Mouse (Mus musculus) thymus, postnatal 0 days (tissue): ENCODE measurements around the gene Pfn5. TPM values are rescaled to one million over a fixed set of nuclear protein-coding genes. Genes with fewer than 3 reads are reported as not detected.
"Not testable (repeated sequence)": the region's sequence is repeated elsewhere in the genome, so short reads cannot be mapped to it uniquely, and the experiment has no call there.

Experiments
- DNase-seq: peaks from one replicate; pipeline ENCODE4 v3.0.0-alpha.2; 2015; ENCODE audit warnings: low spot score
- polyA plus RNA-seq: library from polyadenylated mRNA; unstranded; fragments of >200 nt; fragmentation: Nextera tagmentation; extraction: Ambion mirVana; gene quantifications from 2 replicates; pipeline ENCODE4 v1.2.1, GENCODE M21; 2015

Gene Pfn5
- not detected in 2 replicates for polyA plus RNA-seq

DNA sequence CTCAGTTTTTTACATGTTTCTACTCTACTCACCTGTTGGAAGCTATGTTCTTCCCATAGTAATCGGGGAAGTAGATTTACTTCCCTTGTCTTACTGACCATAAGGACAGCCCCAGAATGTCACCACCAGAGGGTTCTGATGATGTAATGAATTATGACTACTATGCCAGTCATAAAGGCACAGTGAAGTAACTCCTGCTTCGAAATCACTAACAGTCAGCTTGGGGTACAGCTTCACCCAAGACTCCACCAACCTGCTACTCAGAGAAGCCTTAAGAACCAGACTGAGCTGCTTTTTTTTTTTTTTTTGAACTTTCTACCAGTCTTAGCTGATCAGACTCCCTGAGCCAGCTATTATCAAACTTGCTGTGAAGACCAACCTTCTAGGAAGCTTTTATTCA, at the start of gene Pfn5, which contains the start of gene Asb12:
Pfn5 (plus strand) TSS at position 218 of the 400 bp plus-strand sequence.
Asb12 (minus strand) TSS at position 101 of the 400 bp plus-strand sequence.
- no peak for DNase-seq

DNA sequence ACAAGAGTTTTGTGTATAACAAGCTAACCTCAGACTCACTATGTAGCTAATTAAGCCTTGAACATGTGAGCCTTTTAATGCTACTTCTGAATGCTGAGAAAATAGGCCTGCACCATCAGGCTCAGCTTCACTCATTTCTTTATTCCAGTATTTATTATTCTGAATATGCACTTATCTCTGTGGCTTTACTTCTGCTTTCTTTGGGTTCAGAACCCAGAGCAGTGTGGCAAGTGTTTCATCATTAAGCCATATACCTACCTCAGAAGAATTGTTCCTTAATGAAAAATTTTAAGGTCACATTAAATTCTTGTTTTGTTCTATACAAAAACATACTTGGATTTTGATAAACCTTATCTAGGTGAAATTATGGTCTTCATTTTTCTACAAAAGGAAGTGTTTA, 34.0 kb upstream of the Pfn5 start:
- DNase-seq = no peak

- DNase-seq = no peak
These were observed 32.7 kb upstream of the Pfn5 start for GRCm38 (mm10) chrX:95525166-95525565.

GRCm38 (mm10) chrX:95535493-95535892, 22.4 kb upstream of the Pfn5 start:
- not testable (repeated sequence) for DNase-seq

DNA sequence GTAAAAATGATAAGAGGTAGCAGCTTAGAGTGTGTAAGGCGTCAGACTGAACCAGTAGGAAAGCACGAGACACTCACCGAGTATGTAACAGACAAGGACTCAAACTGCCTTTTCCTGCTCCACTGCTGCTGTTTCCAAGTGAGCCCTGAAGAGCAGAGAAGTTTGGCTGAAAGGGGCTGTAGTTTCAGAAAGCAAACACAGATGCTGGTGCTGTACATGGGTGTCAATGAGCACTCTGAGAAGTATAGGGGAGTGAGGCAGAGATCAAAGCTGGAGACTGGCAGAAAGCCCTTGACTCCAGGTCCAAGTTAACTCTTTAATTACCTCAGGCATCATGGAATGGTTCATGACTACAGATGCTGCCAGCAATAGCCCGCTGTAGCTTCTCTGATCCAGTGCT, 3.6 kb upstream of the Pfn5 start:
- no peak for DNase-seq

DNA sequence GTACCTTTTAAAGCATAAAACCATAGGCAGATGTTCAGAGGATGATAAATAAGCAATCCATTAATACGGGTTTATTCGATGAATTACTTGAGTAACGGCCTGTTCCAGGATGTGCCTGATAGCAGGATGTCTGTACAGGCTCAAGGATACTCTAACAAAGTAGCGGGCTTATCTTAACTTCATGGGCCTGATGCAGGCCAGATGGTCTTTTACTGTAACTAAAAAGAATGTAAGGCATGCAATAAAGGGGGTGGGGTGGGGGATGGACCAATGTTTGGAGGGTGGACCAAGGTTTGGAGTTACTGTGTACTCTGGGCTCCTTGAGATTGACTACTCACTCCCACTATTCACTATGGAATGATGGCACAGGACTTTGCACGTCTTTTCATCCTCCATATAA, 42.7 kb downstream of the Pfn5 start:
- DNase-seq = no peak

Other genes with a start within 250 kb of the Pfn5 start
- 4.2 and 5.4 TPM in 2 replicates for gene Amer1, start 113.2 kb upstream of the Pfn5 start, polyA plus RNA-seq
- not detected in 2 replicates for gene Asb12, start 117 bp upstream of the Pfn5 start, polyA plus RNA-seq
- 9.9 and 11.9 TPM in 2 replicates for gene Zc4h2, start 100.4 kb downstream of the Pfn5 start, polyA plus RNA-seq
- gene Zc3h12b, start 153.6 kb downstream of the Pfn5 start, polyA plus RNA-seq = 1.9 and 3.0 TPM in 2 replicates